ENCODE assay signal across 15 mouse cellular contexts in the genomic region with DNA sequence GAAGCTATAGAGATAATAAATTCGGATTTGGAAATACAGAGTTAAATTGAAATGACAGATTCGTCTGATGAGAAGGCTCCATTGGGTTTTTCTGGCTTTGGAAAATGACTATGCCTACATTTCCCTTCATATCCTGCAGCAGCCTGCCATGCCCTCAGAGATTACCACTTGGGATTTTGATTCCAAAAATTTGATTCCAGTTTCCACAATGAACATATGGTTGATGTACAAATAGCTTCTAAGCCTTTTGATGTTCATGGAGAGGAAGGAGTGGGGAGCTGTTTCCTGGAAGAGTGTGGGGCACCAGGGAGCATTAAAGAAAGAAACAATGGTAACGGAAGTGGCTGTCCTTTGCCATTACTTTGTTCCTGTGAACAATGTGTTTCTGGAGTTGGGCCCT.
"Had no signal": no experiment of that assay in that cellular context is flagged by ENCODE, and none has a peak within 500 bp of the region (broad histone marks: within the 10 kb centered on the region; RNA-seq: fewer than 3 reads in every experiment).

No protein-coding gene starts in this region.

- H3K27me3 ChIP-seq: neural tube, embryonic 15.5 days; stomach, embryonic 15.5 days had no signal

- DNase-seq: retina, postnatal 1 day; right cerebral cortex, adult 18-20 months; right cerebral cortex, postnatal 14 days; right cerebral cortex, postnatal 25 days; right cerebral cortex, postnatal 4 days; spleen, adult 18-20 months; thymus, adult 18-20 months; thymus, adult 2 months; thymus, postnatal 14 days; thymus, postnatal 25 days; thymus, postnatal 36 days; thymus, postnatal 4 days had no signal

- H3K9me3 ChIP-seq: neural tube, embryonic 15.5 days; stomach, embryonic 15.5 days had no signal

- H3K4me1 ChIP-seq: neural tube, embryonic 15.5 days; stomach, embryonic 15.5 days had no signal

- H3K4me3 ChIP-seq: neural tube, embryonic 15.5 days; stomach, embryonic 15.5 days had no signal

- H3K4me2 ChIP-seq: neural tube, embryonic 15.5 days; stomach, embryonic 15.5 days had no signal

- H3K9ac ChIP-seq: neural tube, embryonic 15.5 days; stomach, embryonic 15.5 days had no signal

- H3K36me3 ChIP-seq: neural tube, embryonic 15.5 days; stomach, embryonic 15.5 days had no signal

- H3K27ac ChIP-seq: neural tube, embryonic 15.5 days; stomach, embryonic 15.5 days; stomach, postnatal 0 days had no signal
